Mouse (Mus musculus): ENCODE data around the gene Rbfox1.

The Rbfox1 gene

GRCm38 (mm10) chr16:6853796-6854195 lies 968.6 kb downstream of the Rbfox1 start:
- no peak for DNase-seq

GRCm38 (mm10) chr16:6861656-6862055 lies 976.5 kb downstream of the Rbfox1 start:
- DNase-seq: no peak

- DNase-seq: no peak
Measured at GRCm38 (mm10) chr16:6882683-6883430, 997.7 kb downstream of the Rbfox1 start.

GRCm38 (mm10) chr16:6883798-6884197 lies 998.6 kb downstream of the Rbfox1 start:
- no peak for DNase-seq

GRCm38 (mm10) chr16:6885617-6886016 lies 1000.5 kb downstream of the Rbfox1 start:
- DNase-seq: peak in 1 of 2 experiments; percentile 4

- DNase-seq: peak in 1 of 2 experiments; percentile 17
Measured at GRCm38 (mm10) chr16:6889221-6889620, 1004.1 kb downstream of the Rbfox1 start.

- DNase-seq: no peak
Measured at GRCm38 (mm10) chr16:6897734-6898133, 1012.6 kb downstream of the Rbfox1 start.

- no peak for DNase-seq
Measured at GRCm38 (mm10) chr16:6900006-6900405, 1014.9 kb downstream of the Rbfox1 start.

- no peak for DNase-seq
Measured at GRCm38 (mm10) chr16:6904984-6905383, 1019.8 kb downstream of the Rbfox1 start.

GRCm38 (mm10) chr16:6906001-6906400 lies 1020.8 kb downstream of the Rbfox1 start:
- DNase-seq: no peak

GRCm38 (mm10) chr16:6907550-6907949 lies 1022.4 kb downstream of the Rbfox1 start:
- DNase-seq: no peak

- no peak for DNase-seq
Measured at GRCm38 (mm10) chr16:6914531-6914930, 1029.4 kb downstream of the Rbfox1 start.

GRCm38 (mm10) chr16:6918641-6919040 lies 1033.5 kb downstream of the Rbfox1 start:
- peak in 1 of 2 experiments; percentile 1 for DNase-seq

GRCm38 (mm10) chr16:6919681-6920080 lies 1034.5 kb downstream of the Rbfox1 start:
- DNase-seq: no peak

GRCm38 (mm10) chr16:6927661-6928060 lies 1042.5 kb downstream of the Rbfox1 start:
- DNase-seq: no peak

- no peak for DNase-seq
Measured at GRCm38 (mm10) chr16:6930795-6931194, 1045.6 kb downstream of the Rbfox1 start.

- DNase-seq: no peak
Measured at GRCm38 (mm10) chr16:6946151-6946550, 1061.0 kb downstream of the Rbfox1 start.

GRCm38 (mm10) chr16:6949666-6950065 lies 1064.5 kb downstream of the Rbfox1 start:
- no peak for DNase-seq

- no peak for DNase-seq
Measured at GRCm38 (mm10) chr16:6955102-6955675, 1070.0 kb downstream of the Rbfox1 start.

- DNase-seq: no peak
Measured at GRCm38 (mm10) chr16:6961931-6962379, 1076.8 kb downstream of the Rbfox1 start.

GRCm38 (mm10) chr16:6962508-6962907 lies 1077.4 kb downstream of the Rbfox1 start:
- no peak for DNase-seq

- no peak for DNase-seq
Measured at GRCm38 (mm10) chr16:6963533-6963932, 1078.4 kb downstream of the Rbfox1 start.

GRCm38 (mm10) chr16:6964720-6965583 lies 1079.8 kb downstream of the Rbfox1 start:
- DNase-seq: no peak
